Mouse (Mus musculus) forebrain, postnatal 0 days (tissue): ENCODE measurements at regions not wholly inside any gene's neighbourhood (a gene's known extent, or its start where the extent isn't known, plus 50 kb on each side); places are given as distances from the start of the nearest gene placed in this dataset.
A peak's percentile ranks its signal among the peaks of the same experiment; 100 is the strongest.

ENCODE experiments used
- ATAC-seq: fragments of 200-750 bp; cut with Nextera tagmentation; 2 replicates; pipeline ENCODE4 v1.8.0; 2017; ENCODE audit warnings: mild to moderate bottlenecking, moderate library complexity
- DNase-seq: peaks from one replicate; pipeline ENCODE4 v3.0.0-alpha.2; 2015
- H3K27ac ChIP-seq: fragments of 300-500 bp; sonication (generic); 2 replicates; pipeline ENCODE4 v1.5.1; 2014; ENCODE audit warnings: low read depth, mild to moderate bottlenecking, antibody characterized with exemption, low read length, moderate library complexity, mixed read lengths
- H3K27me3 ChIP-seq: fragments of 300-500 bp; sonication (generic); 2 replicates; pipeline ENCODE4 v1.6.1; 2014; ENCODE audit warnings: mild to moderate bottlenecking, low read length, mixed read lengths; ENCODE audit not compliant: insufficient read depth
- H3K36me3 ChIP-seq: fragments of 300-500 bp; sonication (generic); 2 replicates; pipeline ENCODE4 v1.6.1; 2014; ENCODE audit warnings: mild to moderate bottlenecking, moderate library complexity; ENCODE audit not compliant: insufficient read depth
- H3K4me1 ChIP-seq: fragments of 300-500 bp; sonication (generic); 2 replicates; pipeline ENCODE4 v1.6.1; 2014; ENCODE audit warnings: antibody characterized with exemption; ENCODE audit not compliant: insufficient read depth
- H3K4me2 ChIP-seq: fragments of 300-500 bp; sonication (generic); 2 replicates; pipeline ENCODE4 v1.6.1; 2014; ENCODE audit warnings: low read depth, mild to moderate bottlenecking, moderate library complexity
- H3K4me3 ChIP-seq: fragments of 300-500 bp; sonication (generic); 2 replicates; pipeline ENCODE4 v1.5.1; 2014; ENCODE audit warnings: low read depth, low read length, mixed read lengths
- H3K9ac ChIP-seq: fragments of 300-500 bp; sonication (generic); 2 replicates; pipeline ENCODE4 v1.6.1; 2014; ENCODE audit warnings: mild to moderate bottlenecking
- H3K9me3 ChIP-seq: fragments of 300-500 bp; sonication (generic); 2 replicates; pipeline ENCODE4 v1.6.1; 2016; ENCODE audit warnings: low read length
- CTCF ChIP-seq: sonication (generic); IDR thresholded peaks from 2 replicates; pipeline ENCODE4 v1.5.1; 2016; ENCODE audit warnings: antibody characterized with exemption, control low read depth, low read depth
- WGBS: fragments of 180-500 bp; shearing (Covaris S2); extraction: QIAGEN DNeasy Blood & Tissue Kit; methylation state at CpG from one replicate; pipeline ENCODE4 v1.1.7; 2014; 5-methylcytosine and 5-hydroxymethylcytosine counted together

GRCm38 (mm10) chr1:23462411-23462810, 64.8 kb upstream of the Ogfrl1 start:
- H3K27ac ChIP-seq = no peak overlapping the region
- DNase-seq (no peak), ATAC-seq (no peak)
- H3K4me1 ChIP-seq = no peaks in the 10 kb centered on the region
- no peaks in the 10 kb centered on the region for H3K9me3 ChIP-seq
- H3K36me3 ChIP-seq = no peaks in the 10 kb centered on the region
- H3K27me3 ChIP-seq = no peaks in the 10 kb centered on the region
- no peak overlapping the region for H3K4me3 ChIP-seq
- 84% methylated on average over 3 of the region's 3 CpGs for WGBS
- no peak overlapping the region for H3K4me2 ChIP-seq
- TF ChIP-seq CTCF = no peak
- H3K9ac ChIP-seq = no peak overlapping the region

- Histone ChIP-seq H3K9ac (no peak overlapping the region), H3K27me3 (no peaks in the 10 kb centered on the region), H3K4me2 (no peak overlapping the region), H3K9me3 (no peaks in the 10 kb centered on the region), H3K4me1 (no peaks in the 10 kb centered on the region), H3K27ac (no peak overlapping the region), H3K4me3 (no peak overlapping the region), H3K36me3 (no peaks in the 10 kb centered on the region)
- ATAC-seq (no peak), DNase-seq (peak; percentile 3)
- no peak for TF ChIP-seq CTCF
- 53% methylated on average over 3 of the region's 3 CpGs for WGBS
These were observed 66.5 kb upstream of the Ogfrl1 start for GRCm38 (mm10) chr1:23464081-23464480.

GRCm38 (mm10) chr1:23466340-23466739, 68.8 kb upstream of the Ogfrl1 start:
- ATAC-seq = no peak
- TF ChIP-seq CTCF = no peak
- WGBS = 80% methylated on average over 7 of the region's 7 CpGs
- Histone ChIP-seq H3K27ac (no peak overlapping the region), H3K36me3 (no peaks in the 10 kb centered on the region), H3K4me3 (no peak overlapping the region), H3K9ac (no peak overlapping the region), H3K4me1 (no peaks in the 10 kb centered on the region), H3K9me3 (no peaks in the 10 kb centered on the region), H3K27me3 (no peaks in the 10 kb centered on the region), H3K4me2 (no peak overlapping the region)
- no peak for DNase-seq

- no peak for TF ChIP-seq CTCF
- Histone ChIP-seq H3K4me1 (no peaks in the 10 kb centered on the region), H3K9ac (no peak overlapping the region), H3K36me3 (no peaks in the 10 kb centered on the region), H3K27me3 (no peaks in the 10 kb centered on the region), H3K4me3 (no peak overlapping the region), H3K27ac (no peak overlapping the region), H3K4me2 (no peak overlapping the region), H3K9me3 (no peaks in the 10 kb centered on the region)
- 95% methylated on average over 2 of the region's 2 CpGs for WGBS
- ATAC-seq (no peak), DNase-seq (no peak)
These were observed 69.8 kb upstream of the Ogfrl1 start for GRCm38 (mm10) chr1:23467405-23467804.

GRCm38 (mm10) chr1:23480776-23481320, 83.3 kb upstream of the Ogfrl1 start:
- Histone ChIP-seq H3K27ac (no peak overlapping the region), H3K4me2 (no peak overlapping the region), H3K27me3 (no peaks in the 10 kb centered on the region), H3K9ac (no peak overlapping the region), H3K36me3 (no peaks in the 10 kb centered on the region), H3K4me1 (no peaks in the 10 kb centered on the region), H3K9me3 (no peaks in the 10 kb centered on the region), H3K4me3 (no peak overlapping the region)
- WGBS = 57% methylated on average over 5 of the region's 5 CpGs
- no peak for DNase-seq
- no peak for TF ChIP-seq CTCF
- ATAC-seq = no peak

GRCm38 (mm10) chr1:23484566-23484965, 87.0 kb upstream of the Ogfrl1 start:
- TF ChIP-seq CTCF = no peak
- 44% methylated on average over 1 of the region's 1 CpGs for WGBS
- H3K27ac ChIP-seq = no peak overlapping the region
- ATAC-seq = no peak
- H3K36me3 ChIP-seq = no peaks in the 10 kb centered on the region
- no peak overlapping the region for H3K4me3 ChIP-seq
- H3K9ac ChIP-seq = no peak overlapping the region
- H3K4me2 ChIP-seq = no peak overlapping the region
- no peaks in the 10 kb centered on the region for H3K27me3 ChIP-seq
- H3K9me3 ChIP-seq = no peaks in the 10 kb centered on the region
- no peak for DNase-seq
- H3K4me1 ChIP-seq = no peaks in the 10 kb centered on the region

GRCm38 (mm10) chr1:23485150-23485775, 87.7 kb upstream of the Ogfrl1 start:
- 71% methylated on average over 3 of the region's 3 CpGs for WGBS
- no peak for TF ChIP-seq CTCF

More at GRCm38 (mm10) chr1:23485150-23485775, 87.7 kb upstream of the Ogfrl1 start:
- ATAC-seq (no peak), DNase-seq (no peak)
- Histone ChIP-seq H3K4me2 (no peak overlapping the region), H3K36me3 (no peaks in the 10 kb centered on the region), H3K27ac (no peak overlapping the region), H3K9me3 (no peaks in the 10 kb centered on the region), H3K27me3 (no peaks in the 10 kb centered on the region), H3K9ac (no peak overlapping the region), H3K4me3 (no peak overlapping the region), H3K4me1 (no peaks in the 10 kb centered on the region)
